Mouse (Mus musculus): ENCODE data around the gene Mrtfa.
A peak's percentile ranks its signal among the peaks of the same experiment; 100 is the strongest.

The Mrtfa gene

GRCm38 (mm10) chr15:81197197-81197596, 6.6 kb upstream of the Mrtfa start:
- no peak for DNase-seq (ENCODE audit: low spot score in 2 of 2)

- no peak for DNase-seq (ENCODE audit: low spot score in 2 of 2)
These were observed 4.9 kb upstream of the Mrtfa start for GRCm38 (mm10) chr15:81195447-81195846.

- no peak for DNase-seq (ENCODE audit: low spot score in 2 of 2)
These were observed 4.2 kb upstream of the Mrtfa start for GRCm38 (mm10) chr15:81194791-81195190.

- DNase-seq (ENCODE audit: low spot score in 2 of 2), result no peak
These were observed 2.3 kb upstream of the Mrtfa start for GRCm38 (mm10) chr15:81192858-81193257.

GRCm38 (mm10) chr15:81192316-81192715, 1.8 kb upstream of the Mrtfa start:
- no peak for DNase-seq (ENCODE audit: low spot score in 2 of 2)

- no peak for DNase-seq (ENCODE audit: low spot score in 2 of 2)
These were observed 746 bp upstream of the Mrtfa start for GRCm38 (mm10) chr15:81191303-81191702.

- DNase-seq (ENCODE audit: low spot score in 2 of 2), result peak in 1 of 2 experiments; percentile 22
These were observed 437 bp downstream of the Mrtfa start for GRCm38 (mm10) chr15:81190011-81190629.

GRCm38 (mm10) chr15:81189061-81189460, 1.5 kb downstream of the Mrtfa start:
- no peak for DNase-seq (ENCODE audit: low spot score in 2 of 2)

GRCm38 (mm10) chr15:81184913-81185312, 5.6 kb downstream of the Mrtfa start:
- DNase-seq (ENCODE audit: low spot score in 2 of 2), result no peak

GRCm38 (mm10) chr15:81181233-81181632, 9.3 kb downstream of the Mrtfa start:
- no peak for DNase-seq (ENCODE audit: low spot score in 2 of 2)

GRCm38 (mm10) chr15:81179523-81179922, 11.0 kb downstream of the Mrtfa start:
- no peak for DNase-seq (ENCODE audit: low spot score in 2 of 2)

GRCm38 (mm10) chr15:81178703-81179102, 11.9 kb downstream of the Mrtfa start:
- no peak for DNase-seq (ENCODE audit: low spot score in 2 of 2)

GRCm38 (mm10) chr15:81177860-81178259, 12.7 kb downstream of the Mrtfa start:
- no peak for DNase-seq (ENCODE audit: low spot score in 2 of 2)

GRCm38 (mm10) chr15:81175633-81176032, 14.9 kb downstream of the Mrtfa start:
- DNase-seq (ENCODE audit: low spot score in 2 of 2), result no peak

GRCm38 (mm10) chr15:81172259-81172658, 18.3 kb downstream of the Mrtfa start:
- no peak for DNase-seq (ENCODE audit: low spot score in 2 of 2)

GRCm38 (mm10) chr15:81168735-81169134, 21.8 kb downstream of the Mrtfa start:
- no peak for DNase-seq (ENCODE audit: low spot score in 2 of 2)

GRCm38 (mm10) chr15:81167831-81168230, 22.7 kb downstream of the Mrtfa start:
- no peak for DNase-seq (ENCODE audit: low spot score in 2 of 2)

- no peak for DNase-seq (ENCODE audit: low spot score in 2 of 2)
These were observed 24.3 kb downstream of the Mrtfa start for GRCm38 (mm10) chr15:81166291-81166690.

- no peak for DNase-seq (ENCODE audit: low spot score in 2 of 2)
These were observed 25.8 kb downstream of the Mrtfa start for GRCm38 (mm10) chr15:81164560-81165310.

- no peak for DNase-seq (ENCODE audit: low spot score in 2 of 2)
These were observed 29.0 kb downstream of the Mrtfa start for GRCm38 (mm10) chr15:81161571-81161970.

GRCm38 (mm10) chr15:81160677-81161076, 29.9 kb downstream of the Mrtfa start:
- no peak for DNase-seq (ENCODE audit: low spot score in 2 of 2)

- no peak for DNase-seq (ENCODE audit: low spot score in 2 of 2)
These were observed 31.3 kb downstream of the Mrtfa start for GRCm38 (mm10) chr15:81159212-81159611.

GRCm38 (mm10) chr15:81158517-81159120, 31.9 kb downstream of the Mrtfa start:
- DNase-seq (ENCODE audit: low spot score in 2 of 2), result no peak

All from spleen, postnatal 4 days (tissue).